Mouse (Mus musculus) stomach, postnatal 0 days (tissue): ENCODE results near the gene Shc1.

ENCODE experiments used
- CTCF ChIP-seq: IDR thresholded peaks from 2 replicates; pipeline ENCODE4 v1.5.1; 2016; ENCODE audit warnings: antibody characterized with exemption, low read depth, mild to moderate bottlenecking, moderate library complexity
- EP300 ChIP-seq: optimal IDR thresholded peaks from 2 replicates; pipeline ENCODE3; 2016; ENCODE audit warnings: antibody characterized with exemption

GRCm38 (mm10) chr3:89411490-89412393, 6.5 kb upstream of the Shc1 start, which contains the start of gene Flad1:
- no peak for TF ChIP-seq CTCF
- TF ChIP-seq EP300 = peak; percentile 87
